Mouse (Mus musculus) spleen, postnatal 4 days (tissue): ENCODE results near the gene Ppt2.
A peak's percentile ranks its signal among the peaks of the same experiment; 100 is the strongest.

Experiments
- DNase-seq, 2 experiments: peaks; one replicate each; pipeline ENCODE4 v3.0.0; 2022; ENCODE audit warnings: low spot score in 2 of 2

Gene Ppt2

GRCm38 (mm10) chr17:34607997-34608396, 20.3 kb downstream of the Ppt2 start:
- no peak for DNase-seq

DNA sequence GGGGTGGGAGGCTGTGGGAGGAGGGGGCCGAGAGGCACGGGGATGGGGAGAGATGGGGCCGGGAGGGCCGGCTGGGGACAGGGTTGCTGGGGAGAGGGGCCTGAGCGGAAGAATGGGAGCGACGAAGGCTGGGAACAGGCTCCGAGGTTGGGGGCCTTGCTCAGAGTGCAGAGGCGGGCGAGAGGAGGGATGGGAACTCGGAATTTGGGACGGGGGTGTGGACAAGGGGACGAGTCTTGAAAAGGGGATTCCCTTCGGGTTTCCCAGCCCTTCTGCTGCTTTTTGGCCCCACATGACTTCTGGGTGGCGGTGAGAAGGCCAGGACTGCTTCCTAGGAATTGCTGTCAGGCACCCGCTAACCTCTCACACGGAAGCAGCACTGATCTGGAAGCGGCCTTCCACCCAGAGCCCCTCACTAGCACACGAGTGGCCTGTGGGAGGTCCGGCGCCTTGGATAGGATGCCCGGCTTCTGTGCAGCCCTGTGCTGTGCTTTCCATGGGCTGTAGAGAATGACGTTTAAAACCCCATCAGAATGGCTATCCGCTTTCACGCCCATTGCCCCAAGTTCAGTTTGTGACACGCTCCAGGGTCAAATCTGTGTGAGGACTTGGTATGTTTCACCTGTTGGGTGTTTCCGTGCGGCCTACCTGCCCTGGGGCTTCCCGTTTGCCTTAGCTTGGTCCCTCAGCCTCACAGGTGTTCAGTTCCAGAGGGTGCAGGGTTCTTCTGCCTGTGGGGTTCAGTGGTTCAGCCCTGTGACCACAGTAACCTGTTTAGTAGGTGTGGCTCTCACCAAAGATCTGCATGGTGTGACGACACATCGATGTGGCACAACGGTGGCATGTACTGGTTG, 21.9 kb downstream of the Ppt2 start:
- no peak for DNase-seq

GRCm38 (mm10) chr17:34605609-34606008, 22.7 kb downstream of the Ppt2 start:
- DNase-seq, result peak; percentile 93 to 95

DNA sequence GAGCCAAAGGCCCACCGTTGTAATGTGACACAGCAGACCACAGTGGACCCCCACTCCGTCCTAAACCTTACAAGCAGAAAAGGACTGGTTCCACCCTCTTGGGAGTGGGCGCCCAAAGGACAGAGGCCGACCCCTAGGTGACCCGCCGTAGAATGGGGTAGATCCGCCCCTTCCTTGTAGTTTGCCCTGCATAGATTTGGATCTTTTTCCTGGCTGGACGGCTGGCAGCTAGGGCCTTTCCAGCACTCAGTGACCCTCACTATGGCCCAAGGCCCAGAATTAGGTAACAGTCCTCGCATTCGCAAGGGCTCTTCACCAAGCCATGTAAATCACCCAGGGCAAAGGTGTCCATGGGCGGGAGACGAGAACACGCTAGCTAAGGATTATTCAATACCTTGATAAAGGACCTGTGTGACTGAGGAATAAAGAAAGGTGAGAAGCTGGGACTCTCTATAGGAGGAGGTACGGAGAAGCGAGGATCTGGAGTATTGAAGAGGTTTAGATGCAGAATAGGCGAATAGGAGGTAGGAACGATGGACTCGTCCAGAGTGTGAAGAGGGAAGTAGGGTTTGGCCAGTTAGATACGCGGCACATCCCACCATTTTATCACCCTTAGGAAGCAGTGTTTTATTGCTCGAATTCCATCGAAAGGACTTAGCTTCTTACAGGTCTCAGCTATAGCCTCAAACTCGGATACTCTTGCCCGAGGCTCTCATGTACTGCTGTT, 23.6 kb downstream of the Ppt2 start:
- DNase-seq, result peak in 1 of 2 experiments; percentile 26

DNA sequence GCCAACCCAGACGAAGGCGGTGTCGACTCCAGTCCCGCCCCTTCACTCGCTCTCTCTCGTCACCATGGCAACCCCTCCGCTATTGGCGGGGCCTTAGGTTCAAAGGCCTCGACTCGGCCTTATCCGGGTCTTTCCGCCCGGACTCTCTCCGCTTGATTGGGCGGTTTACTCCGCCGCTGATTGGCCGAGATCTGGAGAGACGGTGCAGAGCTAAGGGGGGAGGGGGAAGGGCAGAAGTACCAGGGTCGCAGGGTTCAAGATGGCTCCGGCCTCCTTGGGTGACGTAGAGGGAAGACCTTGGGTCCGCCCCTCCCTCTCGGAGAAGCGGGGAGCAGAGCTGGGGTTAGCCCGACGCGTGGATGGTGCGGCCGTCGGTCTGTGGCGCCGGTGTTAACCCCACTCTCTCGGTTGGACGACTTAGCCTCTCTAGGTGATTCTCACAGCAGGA, 24.2 kb downstream of the Ppt2 start, which contains the start of gene Agpat1:
Agpat1 (plus strand) TSS at position 202 of the 448 bp plus-strand sequence.
- peak; percentile 97 to 98 for DNase-seq

DNA sequence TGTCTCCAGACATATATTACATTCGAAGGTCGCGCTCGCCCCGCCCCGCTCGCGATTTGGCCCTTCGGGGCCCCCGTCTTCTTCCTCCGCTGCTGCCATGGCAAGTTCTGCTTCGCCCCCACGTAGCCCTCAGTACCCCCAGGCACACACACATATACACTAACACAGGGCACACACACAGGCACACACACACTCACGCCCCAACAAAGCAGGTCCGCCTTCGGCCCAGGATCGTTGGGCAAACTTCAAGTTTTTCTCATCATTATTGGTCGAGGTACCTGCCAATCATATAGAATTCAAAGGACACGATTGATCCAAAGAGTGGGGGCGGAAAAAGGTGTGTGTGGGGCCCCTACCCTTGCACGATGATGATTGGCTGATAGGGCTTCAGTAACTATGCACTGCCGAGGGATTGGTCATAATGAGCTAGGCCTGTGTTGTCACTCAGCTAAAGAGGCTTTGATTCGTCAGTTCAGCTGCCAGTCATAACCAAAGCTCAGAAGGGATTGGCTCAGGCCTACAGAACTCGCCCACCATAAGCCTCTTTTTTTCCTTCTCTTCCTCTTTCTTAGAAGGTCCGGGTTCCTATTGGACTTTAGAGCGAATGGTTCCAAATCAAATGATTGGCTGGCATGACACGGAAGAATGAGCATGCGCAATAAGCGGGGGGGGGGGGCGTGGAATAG, 24.8 kb downstream of the Ppt2 start, which contains the start of gene Rnf5:
Rnf5 (minus strand) TSS at position 316 of the 686 bp plus-strand sequence.
- peak; percentile 97 to 98 for DNase-seq

DNA sequence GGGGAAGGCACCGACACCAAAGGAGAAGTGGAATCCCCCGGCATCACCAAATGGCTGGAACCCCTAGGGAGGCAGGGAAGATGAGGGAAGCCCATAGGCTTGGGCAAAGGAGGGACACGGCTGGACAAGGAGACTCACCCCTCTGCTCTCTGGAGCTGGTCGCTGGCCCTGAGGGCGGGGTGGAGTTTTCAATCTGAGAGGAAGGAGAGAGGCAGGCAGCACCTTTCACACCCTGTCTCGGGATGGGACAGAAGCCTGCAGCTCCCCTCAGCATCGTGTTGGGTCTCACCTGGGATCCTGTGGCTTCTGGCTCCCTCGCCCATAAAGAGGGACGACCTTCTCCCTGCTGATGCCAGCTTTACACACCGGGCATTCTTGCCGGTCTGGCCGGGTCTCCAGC, 26.5 kb downstream of the Ppt2 start:
- DNase-seq, result peak in 1 of 2 experiments; percentile 13

- DNase-seq, result no peak
These were observed 28.4 kb downstream of the Ppt2 start for GRCm38 (mm10) chr17:34599891-34600290.

GRCm38 (mm10) chr17:34597566-34598095, 30.7 kb downstream of the Ppt2 start, which contains the start of gene Ager:
Gene Ager, plus strand, starts transcription at chr17:34597862.
- no peak for DNase-seq

GRCm38 (mm10) chr17:34596098-34596497, 32.2 kb downstream of the Ppt2 start:
- no peak for DNase-seq

DNA sequence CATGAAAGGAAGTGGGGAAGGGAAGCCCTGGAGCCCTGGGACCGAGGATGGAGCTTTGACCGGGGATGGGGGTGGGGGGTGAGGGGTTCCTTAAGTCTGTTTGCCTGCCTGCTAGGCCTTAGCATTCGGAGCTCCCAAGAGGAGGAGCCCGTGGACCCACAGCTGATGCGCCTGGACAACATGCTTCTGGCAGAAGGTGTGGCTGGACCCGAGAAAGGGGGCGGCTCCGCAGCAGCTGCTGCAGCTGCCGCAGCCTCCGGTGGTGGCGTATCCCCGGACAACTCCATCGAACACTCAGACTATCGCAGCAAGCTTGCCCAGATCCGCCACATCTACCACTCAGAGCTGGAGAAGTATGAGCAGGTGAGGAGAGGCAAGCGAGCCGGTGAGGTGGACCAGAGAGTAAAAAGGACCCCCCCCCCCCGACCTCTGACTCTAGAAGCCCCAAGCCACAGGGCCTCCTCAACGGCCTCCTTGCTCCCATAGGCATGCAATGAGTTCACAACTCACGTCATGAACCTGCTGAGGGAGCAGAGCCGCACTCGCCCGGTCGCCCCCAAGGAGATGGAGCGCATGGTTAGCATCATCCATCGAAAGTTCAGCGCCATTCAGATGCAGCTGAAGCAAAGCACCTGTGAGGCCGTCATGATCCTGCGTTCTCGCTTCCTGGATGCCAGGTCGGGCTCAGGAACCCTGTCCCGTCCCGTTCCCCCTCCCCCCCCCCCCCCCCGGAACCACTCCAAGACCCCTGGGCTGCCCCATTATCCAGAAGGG, 34.4 kb downstream of the Ppt2 start:
- no peak for DNase-seq

DNA sequence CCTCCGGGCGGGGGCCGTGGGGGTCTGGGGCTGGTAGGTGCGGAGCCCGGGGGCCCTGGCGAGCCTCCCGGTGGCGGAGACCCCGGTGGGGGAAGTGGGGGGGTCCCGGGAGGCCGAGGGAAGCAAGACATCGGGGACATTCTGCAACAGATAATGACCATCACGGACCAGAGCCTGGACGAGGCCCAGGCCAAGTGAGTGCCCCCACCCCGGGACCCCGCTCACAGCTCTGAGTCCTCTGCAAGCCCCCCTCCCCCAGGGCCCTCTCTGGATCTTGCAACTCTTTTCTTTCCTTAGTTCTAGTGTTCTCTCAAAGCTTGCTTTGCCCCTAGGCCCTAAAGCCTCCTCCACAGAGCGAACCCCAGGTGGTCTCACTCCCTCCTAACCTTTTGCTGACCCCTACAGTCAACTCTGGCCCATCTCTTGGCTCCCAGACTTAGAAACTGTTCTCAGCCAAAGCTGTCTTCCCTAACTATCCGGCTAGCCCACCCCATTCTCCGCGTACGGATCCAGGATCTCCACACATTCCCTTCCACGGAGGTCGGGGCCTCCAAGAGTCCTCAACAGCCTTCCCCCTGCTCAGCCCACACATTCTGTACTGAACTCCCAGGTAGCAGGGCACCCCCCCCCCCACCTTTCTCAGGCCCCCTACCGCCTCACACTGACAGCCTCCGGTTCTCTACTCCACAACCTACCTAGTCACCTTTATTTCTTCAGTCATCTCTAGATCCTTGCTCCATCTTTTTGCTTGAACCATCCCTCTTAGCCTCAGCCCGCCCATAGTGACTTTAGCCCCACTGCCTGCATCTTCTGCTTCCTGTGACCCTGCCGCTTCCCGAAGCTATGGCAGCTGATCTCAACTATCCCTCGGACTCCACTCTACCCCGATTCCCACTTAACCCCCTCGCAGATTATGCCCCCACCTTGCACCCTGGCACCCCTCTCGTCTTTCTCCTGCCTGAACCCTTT, 35.4 kb downstream of the Ppt2 start:
- DNase-seq, result peak in 1 of 2 experiments; percentile 68

- peak; percentile 90 to 95 for DNase-seq
These were observed 36.3 kb downstream of the Ppt2 start for GRCm38 (mm10) chr17:34591994-34592375.

GRCm38 (mm10) chr17:34591029-34591993, 37.0 kb downstream of the Ppt2 start, which contains the start of gene Pbx2:
Gene Pbx2, plus strand, starts transcription at chr17:34591266.
- DNase-seq, result peak in 1 of 2 experiments; percentile 75

GRCm38 (mm10) chr17:34590154-34590987, 37.9 kb downstream of the Ppt2 start:
- peak in 1 of 2 experiments; percentile 72 for DNase-seq

DNA sequence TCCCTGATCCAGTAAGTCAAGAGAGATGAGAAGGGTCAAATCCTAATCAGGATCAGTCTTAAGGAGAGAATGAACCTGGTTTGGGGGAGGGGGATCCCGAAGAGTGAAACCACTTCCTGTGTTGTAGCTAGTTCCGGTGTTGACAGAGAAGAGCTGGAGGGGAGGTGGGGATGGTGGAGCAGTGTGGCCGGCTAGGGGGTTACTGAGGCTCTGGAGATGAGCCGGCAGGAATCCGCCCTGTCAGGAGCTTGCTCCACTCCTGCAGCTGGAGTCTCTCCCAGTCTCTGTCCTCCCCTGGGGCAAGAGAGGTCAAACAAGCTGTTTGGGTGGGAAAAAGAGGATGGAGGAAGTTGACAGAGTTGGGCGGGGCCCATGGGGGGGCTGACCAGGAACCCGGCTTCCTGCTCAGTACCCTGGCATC, 38.6 kb downstream of the Ppt2 start, which contains the start of gene Gpsm3:
Gpsm3 (plus strand) TSS at position 126 of the 421 bp plus-strand sequence.
- peak; percentile 50 to 78 for DNase-seq

DNA sequence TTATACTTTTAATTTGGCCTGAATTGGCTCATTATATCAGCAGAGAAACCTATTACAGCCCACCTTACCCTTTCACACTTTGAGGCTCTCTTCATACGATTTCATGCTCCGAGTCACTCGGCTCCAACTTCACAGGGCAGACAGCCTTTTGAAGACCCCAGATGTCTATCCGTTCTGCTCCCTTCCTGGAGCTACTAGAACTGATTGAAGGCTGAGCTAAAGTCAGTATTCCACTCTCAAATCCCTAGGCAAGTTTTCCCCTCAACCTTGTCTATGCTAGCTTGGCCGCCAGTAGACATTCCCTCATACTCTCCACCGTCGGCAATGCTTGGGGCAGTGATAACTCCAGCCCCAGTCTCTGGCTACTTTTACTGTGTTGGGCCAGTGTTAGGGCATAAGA, 39.1 kb downstream of the Ppt2 start:
- DNase-seq, result no peak
